Mouse (Mus musculus) embryonic facial prominence, embryonic 13.5 days (tissue): ENCODE data around the gene Cyp2a5. TPM values are rescaled to one million over a fixed set of nuclear protein-coding genes. Genes with fewer than 3 reads are reported as not detected.

Experiments used
- polyA plus RNA-seq: library from polyadenylated mRNA; unstranded; fragments of >200 nt; fragmentation: Nextera tagmentation; extraction: Ambion mirVana; gene quantifications from 2 replicates; pipeline ENCODE4 v1.2.1, GENCODE M21; 2015

Cyp2a5 gene
- polyA plus RNA-seq, 1 experiment from 2014 or later = 0.56 TPM

Other genes starting within 250 kb of the Cyp2a5 start
- not detected in 2 replicates for gene Vmn1r185, start 216.8 kb upstream of the Cyp2a5 start, polyA plus RNA-seq
- gene Cyp2b23, start 148.9 kb upstream of the Cyp2a5 start, polyA plus RNA-seq = not detected in 2 replicates
- 0.10 TPM in 1 of 2 replicates, not detected in the other for gene Cyp2b19, start 78.2 kb upstream of the Cyp2a5 start, polyA plus RNA-seq
- gene Cyp2g1, start 26.4 kb upstream of the Cyp2a5 start, polyA plus RNA-seq = 0.84 and 1.8 TPM in 2 replicates
- gene Cyp2a22, start 104.1 kb downstream of the Cyp2a5 start, polyA plus RNA-seq = not detected in 2 replicates
- gene Cyp2a12, start 193.8 kb downstream of the Cyp2a5 start, polyA plus RNA-seq = not detected in 2 replicates